ENCODE assay signal across 15 mouse cellular contexts in genomic region chr11:54712849-54713248, GRCm38 (mm10).
"Had no signal": no experiment of that assay in that cellular context is flagged by ENCODE, and none has a peak within 500 bp of the region (broad histone marks: within the 10 kb centered on the region; RNA-seq: fewer than 3 reads in every experiment).

No protein-coding gene starts in this region.

- H3K9ac ChIP-seq: lung, embryonic 15.5 days; midbrain, embryonic 13.5 days; midbrain, embryonic 15.5 days; neural tube, embryonic 12.5 days; stomach, embryonic 15.5 days had no signal

- H3K4me3 ChIP-seq: lung, embryonic 15.5 days; megakaryocyte, embryonic 14.5 days; midbrain, embryonic 13.5 days; midbrain, embryonic 15.5 days; neural tube, embryonic 12.5 days; stomach, embryonic 15.5 days had no signal

- H3K27ac ChIP-seq: lung, embryonic 15.5 days; macrophage; midbrain, embryonic 13.5 days; midbrain, embryonic 15.5 days; neural tube, embryonic 12.5 days; stomach, embryonic 15.5 days; stomach, postnatal 0 days had no signal

- H3K4me1 ChIP-seq: lung, embryonic 15.5 days; midbrain, embryonic 15.5 days; neural tube, embryonic 12.5 days; stomach, embryonic 15.5 days had no signal

- DNase-seq: lung, adult 2 months; lung, postnatal 14 days; lung, postnatal 36 days; right cerebral cortex, postnatal 14 days; thymus, adult 2 months; thymus, postnatal 25 days; thymus, postnatal 4 days had no signal

- H3K9me3 ChIP-seq: lung, embryonic 15.5 days; megakaryocyte, embryonic 14.5 days; midbrain, embryonic 13.5 days; midbrain, embryonic 15.5 days; neural tube, embryonic 12.5 days; stomach, embryonic 15.5 days had no signal

- H3K27me3 ChIP-seq: lung, embryonic 15.5 days; megakaryocyte, embryonic 14.5 days; midbrain, embryonic 13.5 days; midbrain, embryonic 15.5 days; neural tube, embryonic 12.5 days; stomach, embryonic 15.5 days had no signal
